Mouse (Mus musculus) spleen, postnatal 14 days (tissue): ENCODE measurements around the gene Nfkb1.

Source experiments
- DNase-seq, 2 experiments: peaks; one replicate each; pipeline ENCODE4 v3.0.0; 2021 to 2022; ENCODE audit warnings: low spot score in 2 of 2

Gene Nfkb1

DNA sequence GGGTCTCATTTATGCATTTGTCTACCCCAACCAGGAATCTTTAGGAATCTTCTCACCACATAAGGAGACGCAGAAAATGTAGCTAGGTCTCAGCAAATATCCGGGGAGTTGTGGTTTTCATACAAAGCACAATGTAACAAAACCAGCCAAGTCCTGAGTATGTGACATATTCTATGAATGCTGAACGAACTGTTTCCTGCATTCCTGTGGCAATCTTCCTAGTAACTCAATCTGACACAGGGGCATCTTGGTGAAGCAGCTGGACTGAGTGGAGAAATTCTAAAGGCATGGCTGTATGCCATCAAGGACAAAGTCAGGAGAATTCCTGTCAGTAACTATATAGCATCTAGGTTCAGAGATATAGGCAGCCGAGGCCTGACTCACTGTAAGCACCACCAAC, 20.5 kb downstream of the Nfkb1 start:
- DNase-seq, result no peak

DNA sequence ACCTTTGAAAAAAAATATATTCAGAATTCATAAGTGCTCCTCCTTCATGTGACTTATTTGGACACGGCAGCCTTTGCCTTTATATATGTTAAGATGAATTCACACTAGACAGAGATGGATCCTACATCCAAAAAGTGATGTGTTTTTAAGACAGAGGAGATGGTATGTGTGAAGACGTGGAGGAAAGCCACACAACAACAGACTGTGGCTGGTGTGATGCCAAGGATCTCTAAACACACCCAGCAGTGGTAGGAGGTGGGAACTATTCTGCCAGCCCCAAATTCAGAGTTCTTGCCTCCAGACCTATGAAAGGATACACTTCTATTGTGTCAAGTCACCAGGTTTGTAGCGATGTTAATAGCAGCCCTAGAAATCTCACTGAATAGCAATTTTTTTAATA, 24.3 kb downstream of the Nfkb1 start:
- DNase-seq, result no peak

DNA sequence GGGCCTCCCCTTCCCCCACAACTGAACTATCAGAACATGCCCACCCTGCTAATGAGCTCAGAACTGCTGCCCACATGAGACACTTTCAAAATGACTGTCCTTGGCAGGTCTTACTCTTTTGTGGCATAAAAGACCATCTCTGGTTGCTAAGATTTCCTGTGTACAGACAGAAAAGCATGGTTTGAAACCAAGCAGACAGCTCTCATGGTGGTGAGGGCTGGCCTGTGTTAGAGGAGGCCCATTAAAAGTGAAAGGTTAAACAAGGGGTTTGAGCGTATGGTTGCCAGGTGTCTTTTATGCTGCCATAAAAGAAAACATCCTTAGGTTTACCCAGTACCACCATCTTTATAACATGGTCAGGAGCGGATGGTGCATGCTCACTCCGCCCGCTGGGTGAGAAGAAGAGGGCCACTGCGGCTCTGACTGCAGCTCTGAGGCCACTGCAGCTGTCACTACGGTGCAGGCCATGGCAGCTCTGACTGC, 25.5 kb downstream of the Nfkb1 start:
- no peak for DNase-seq

DNA sequence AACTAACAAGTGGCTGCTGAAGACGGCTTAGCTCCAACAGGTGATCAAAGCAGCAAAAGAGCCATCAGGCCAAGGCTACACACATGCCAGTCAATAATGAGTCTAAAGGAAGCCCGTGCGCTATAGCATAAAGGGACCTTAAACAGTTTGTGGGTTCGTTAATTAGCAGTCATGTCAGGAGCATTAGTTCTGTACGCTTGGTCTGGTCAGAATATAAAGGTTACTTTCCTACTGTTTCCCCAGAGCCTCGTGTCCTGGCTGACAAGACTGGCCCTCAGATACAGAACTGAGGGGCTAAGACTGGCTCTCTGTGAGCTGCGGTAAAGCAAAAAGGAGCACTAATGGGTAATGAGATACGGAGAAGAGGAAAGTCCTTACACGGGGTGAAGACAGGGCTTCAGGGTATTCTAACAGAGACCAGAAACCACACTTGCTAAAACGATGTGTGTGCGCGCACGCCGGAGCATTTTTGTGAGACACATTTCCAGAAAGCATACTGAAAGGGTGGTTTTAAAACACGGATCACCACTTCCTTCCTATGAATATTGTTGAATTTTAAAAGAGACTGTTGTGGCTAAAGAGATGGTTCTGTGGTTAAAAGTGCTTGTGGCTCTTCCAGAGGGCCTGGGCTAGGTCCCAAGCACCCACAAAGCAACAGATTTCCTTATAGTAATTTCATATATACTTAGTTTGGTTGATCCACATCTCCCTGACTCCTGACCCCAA, 29.0 kb downstream of the Nfkb1 start:
- DNase-seq, result no peak

DNA sequence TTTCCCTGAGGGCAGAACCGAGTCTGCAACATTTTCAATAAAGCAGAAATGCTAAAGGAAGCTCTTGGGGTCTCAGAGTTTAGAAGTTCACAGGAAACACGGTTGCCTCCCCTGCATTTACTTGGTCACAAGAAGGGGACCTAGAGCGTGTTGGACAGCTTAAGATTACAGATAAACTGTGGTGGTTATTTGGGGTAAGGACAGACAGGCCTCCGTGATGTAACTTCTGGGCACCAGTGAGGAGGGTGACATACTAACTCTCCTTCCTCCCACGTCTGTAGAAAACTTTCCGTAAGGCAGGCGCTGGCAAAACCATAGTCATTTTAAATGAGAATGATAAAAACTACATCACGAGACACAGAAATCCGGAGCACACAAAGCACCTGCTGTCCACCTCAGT, 29.6 kb downstream of the Nfkb1 start:
- no peak for DNase-seq

DNA sequence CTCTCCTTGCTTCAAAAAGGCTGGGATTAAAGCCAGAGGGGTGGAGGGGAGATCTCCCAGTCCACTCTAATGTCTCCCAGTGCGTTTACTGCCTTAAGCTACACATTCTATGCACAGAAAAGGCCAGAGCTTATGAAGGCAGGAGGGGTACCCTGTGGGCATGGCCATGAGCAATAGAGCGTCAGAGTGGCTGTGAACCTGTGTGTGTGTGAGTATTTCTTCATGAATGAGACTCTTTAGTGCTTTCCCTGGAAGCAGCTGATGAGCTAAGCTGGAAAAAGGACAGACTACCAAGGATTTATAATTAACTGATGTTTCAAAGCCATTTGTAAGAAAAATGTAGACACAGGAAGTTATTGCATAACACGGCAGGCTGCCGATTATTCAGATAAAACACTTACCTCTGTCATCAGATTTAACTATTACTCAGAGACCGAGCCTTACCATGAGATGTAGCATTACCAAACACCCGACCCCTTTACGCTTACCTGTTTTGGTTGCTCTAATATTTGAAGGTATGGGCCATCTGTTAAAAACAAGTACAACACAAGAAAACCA, 32.7 kb downstream of the Nfkb1 start:
- no peak for DNase-seq

DNA sequence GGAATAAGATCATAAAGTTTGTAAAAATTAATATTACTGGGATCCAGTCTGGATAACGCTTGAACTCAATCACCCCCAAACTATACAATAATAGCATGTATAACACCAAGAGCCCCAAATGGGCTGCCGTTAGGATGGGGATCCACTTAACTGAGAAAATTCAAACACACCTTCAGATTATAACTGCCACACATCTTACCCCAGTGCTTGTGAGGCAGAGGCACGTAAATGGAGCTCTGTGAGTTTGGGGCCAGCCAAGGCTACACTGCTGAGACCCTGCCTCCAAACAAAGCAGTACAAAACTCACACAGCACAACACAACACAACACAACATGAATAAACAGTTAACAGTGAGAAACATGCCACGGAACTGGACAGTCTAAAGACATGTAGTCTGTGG, 35.2 kb downstream of the Nfkb1 start:
- DNase-seq, result no peak

DNA sequence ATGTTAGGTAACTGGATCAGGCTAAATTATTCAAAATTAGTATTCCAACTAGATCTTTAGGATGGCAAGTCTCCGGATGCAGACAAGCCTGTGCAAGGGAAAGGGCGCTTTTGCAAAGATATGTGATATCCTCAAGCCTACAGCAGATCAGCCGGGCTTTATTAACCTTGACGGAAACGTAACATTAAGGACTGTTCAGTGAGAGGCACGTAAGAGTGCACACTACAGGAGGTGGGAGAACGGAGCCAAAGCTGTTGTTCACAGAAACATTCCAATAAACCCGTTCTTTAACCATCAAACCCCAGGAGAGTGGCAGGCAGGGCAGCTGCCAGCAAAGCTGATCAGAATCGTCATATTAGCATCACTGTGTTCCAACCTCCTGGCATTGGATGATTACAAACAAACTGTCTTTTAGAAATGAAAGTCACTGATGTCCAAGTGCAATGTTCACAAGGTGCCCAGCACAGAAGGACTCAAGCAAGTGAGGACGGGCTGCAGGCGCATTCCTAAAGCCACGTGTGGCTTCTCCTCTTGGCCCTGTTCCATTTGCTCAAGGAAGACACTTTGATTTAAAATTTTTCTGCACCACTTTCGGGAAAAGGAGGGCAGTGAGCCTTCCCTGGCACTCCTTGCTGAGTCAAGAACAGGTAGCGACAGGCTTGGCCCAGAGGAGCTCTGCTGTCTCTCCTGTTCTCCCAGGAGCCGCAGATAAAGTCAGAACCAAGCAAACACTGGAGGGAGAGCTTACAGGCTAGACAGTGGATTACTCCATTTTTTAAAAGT, 40.4 kb downstream of the Nfkb1 start:
- no peak for DNase-seq

DNA sequence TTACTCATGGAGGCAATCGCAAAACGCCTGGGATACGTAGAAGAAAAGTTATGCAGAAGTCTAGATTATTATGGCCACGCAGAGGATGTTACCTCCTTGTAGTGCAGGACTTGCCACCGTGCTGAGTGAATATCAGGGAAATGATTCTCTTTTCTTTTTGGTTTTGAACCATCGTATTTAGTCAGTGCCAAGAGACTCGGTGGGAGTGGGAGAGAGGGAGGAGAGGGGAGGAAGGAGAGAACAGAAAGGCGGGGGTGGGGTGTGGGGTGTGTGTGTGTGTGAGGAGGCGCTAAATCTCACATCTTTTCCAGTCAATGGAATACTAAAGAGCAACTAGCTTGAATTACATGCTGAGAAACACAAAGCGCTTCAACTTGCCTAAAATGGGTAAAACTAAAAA, 41.5 kb downstream of the Nfkb1 start:
- no peak for DNase-seq

DNA sequence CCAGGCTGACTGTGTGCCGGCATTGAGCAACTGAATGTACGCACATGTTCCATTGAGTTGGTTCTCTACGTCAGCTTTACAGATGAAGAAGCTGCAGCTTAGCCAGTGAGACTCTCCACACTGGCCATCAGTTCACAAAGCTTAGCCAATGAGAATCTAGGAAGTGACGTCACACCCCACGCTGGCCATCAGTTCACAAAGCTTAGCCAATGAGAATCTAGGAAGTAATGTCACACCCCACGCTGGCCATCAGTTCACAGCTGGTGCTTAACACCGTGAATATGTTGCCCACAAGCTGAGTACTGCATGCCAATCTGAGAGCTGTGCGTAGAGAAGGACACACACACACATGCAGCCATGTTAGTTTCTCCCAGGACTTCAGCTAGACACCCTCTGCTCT, 42.8 kb downstream of the Nfkb1 start:
- no peak for DNase-seq

DNA sequence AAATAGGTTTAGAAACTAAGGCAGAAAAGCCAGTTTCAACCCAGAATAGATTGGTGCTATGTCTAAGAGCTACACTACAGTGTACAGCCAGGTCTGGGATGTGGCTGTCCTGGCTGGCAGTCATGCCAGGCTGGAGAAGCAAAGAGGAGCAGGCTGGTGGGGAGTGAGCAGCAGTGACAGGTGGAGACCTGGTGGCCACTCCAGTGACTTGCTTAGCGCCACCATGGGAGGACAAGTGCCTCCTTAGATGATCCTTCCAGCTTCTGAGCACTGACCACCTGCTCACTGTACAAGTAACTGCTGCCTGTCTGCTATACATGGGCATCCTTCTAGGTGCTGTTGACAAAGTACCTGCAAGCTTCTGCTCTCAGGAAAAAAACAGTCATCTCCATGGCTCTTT, 44.7 kb downstream of the Nfkb1 start:
- no peak for DNase-seq

DNA sequence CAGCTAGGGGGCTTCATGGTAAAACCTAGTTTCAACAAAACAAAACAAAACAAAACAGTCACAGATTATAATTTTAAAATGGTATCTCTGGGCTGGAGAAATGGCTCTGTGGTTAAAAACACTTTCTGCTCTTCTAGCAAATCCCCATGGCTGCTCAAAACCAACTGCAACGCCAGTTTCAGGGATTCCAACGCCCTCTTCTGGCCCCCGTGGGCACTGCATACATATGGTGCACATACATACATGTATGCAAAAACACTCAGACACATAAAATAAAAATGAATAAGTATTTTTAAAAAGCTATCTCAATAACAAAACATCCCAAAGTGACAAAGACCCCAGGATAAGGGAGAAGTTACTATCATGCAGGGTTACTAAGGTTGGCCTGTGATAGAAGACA, 46.4 kb downstream of the Nfkb1 start:
- no peak for DNase-seq

DNA sequence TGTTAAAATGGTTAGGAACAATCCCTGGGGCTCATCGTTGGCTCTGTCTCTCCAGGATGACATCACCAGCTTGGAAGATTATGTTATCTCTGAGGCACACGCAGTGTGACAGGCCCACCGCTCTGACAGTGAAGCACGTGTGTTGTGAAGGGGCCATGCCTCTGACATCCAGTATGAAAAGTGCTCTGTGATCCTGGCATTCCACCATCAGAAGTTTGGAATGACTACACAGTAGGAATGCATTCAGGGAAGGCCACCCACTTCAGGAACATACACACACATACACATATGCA, 49.8 kb downstream of the Nfkb1 start:
- no peak for DNase-seq

DNA sequence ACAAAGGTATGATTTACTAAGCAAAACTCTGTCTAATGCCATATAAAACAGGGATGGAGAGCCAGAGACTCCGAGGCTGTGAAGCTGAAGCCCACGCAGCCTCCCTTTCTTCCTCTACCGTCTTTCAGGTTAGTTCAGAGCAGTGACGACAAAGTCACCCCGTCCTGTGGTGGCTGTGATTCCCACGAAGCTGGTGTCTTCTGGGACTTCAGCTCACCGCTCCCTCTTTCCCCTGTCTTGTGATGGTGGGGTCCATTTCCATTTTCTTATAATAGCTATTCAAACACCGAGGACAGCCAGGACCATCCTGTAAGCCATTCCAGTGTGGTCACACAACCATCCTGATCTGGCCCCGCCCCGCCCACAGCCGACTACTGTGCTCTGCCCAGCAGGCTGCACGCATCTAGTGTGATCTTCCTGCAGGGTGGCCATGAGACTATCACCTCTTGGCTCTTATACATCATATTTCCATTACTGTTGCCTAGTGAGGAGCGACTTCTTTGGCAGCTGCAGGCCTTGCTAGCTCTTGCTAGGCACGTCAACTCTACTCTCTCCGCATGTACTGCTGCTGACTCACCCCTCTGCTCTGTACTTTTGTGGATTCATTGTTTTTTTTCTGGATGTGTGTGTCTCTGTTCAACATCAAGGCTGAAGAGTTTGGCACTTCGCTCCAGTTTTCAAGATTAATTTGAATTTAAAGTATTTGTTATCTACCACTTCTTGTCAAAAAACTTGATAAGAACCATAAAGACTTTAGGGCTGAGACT, 50.3 kb downstream of the Nfkb1 start:
- no peak for DNase-seq

DNA sequence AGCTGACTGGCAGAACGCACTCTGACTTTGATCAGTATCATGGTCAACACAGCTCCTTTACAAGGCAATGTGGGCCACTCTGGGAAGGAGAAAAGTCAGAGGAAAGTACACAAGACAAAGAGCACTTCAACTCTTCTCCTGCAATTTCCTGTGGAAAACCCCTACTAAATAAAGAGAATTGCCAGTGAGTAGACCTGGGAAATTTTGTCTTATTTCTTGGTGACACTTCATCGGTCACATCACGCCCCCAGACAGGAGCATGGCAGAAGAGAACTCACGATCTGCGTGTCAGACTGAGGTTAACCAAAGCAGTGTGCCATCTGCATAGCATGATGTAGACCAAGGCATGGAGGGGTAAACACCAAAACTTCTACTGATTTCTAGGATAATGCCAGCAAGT, 51.1 kb downstream of the Nfkb1 start:
- no peak for DNase-seq

DNA sequence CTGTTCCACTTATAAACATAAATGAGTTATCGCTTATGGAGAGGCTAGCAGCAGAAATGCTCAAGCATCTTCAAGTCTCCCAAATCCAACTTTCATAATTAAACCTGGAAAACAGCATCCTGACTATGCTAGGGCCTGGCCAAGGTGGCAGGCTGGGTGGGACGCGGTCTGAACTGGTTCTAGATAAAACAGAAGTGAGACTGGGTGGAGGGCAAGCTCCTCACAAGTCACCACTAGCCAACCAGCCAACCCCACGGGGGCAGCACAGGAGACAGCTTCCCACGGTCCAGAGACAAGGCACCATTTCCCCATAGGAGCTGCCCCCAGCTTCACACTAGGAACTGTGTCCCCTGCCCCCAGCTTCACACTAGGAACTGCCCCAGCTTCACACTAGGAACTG, 53.8 kb downstream of the Nfkb1 start:
- DNase-seq, result no peak

DNA sequence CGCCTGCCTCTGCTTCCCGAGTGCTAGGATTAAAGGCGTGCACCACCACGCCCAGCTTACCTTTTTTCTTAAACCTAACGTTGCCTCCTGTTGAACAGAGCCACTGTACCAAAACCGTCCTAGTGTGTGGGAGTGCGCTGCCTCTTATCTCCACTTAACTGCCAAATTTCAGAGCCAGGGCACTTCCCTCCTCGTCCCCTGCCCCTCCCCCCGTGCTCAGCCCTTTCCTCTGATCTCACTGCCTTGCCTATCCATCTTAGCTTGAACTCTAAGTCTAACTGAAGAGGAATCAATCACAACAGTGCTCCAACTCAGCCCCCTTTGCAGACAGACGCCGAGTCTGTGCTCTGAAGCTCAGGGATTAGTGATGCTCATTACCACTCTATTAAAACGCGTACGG, 54.9 kb downstream of the Nfkb1 start:
- DNase-seq, result no peak

DNA sequence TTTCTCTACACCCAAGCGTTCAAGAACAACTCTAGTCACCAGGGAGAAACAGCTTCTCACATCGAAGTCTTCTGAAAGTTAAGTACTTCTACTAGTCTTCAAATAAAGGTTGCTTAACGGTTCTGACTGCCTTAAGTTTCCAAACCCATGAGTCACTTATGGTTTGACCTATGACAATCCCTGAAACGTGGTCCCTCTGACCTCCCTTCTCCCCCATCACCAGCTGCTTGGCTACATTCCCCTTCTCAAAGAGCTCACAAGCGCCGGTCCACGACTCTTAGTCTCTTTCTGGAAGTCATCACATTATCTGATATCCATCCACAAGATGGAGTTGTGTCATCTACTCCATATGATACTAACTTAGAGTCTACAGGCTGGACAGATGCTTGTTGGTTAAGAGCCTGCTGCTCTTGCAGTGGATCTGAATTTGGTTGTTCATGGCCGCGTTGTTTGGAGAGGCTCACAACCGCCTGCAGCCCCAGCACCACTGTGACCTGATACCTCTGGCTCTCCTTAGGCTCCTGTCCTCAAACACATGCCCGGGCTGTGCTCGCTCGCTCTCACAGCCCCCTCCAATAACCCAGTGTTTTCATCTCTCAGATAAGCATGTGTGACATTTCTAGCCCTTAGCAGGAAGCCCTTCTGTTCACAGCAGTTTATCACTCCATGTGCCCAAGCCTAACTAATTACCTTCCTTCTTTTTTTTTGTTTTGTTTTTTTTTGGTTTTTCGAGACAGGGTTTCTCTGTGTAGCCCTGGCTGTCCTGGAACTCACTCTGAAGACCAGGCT, 55.5 kb downstream of the Nfkb1 start:
- no peak for DNase-seq

DNA sequence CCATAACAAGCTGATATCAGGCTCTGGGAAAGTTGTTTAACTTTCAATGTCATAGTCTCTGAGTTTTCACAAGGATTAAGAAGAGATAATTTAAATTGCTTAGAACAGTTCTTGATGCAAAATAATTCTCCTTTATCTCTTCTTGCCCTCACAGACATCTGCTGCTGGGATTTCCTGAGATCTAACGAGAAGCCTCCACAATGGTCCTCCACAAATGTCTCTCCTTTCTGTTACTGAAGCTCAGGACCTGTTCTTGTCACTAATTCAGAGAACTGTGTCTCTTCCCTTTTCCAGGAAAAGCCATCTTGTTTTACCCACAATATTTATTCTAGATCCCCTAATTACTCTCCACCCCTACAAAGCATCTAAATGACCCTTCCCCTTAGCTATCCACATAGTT, 56.3 kb downstream of the Nfkb1 start:
- no peak for DNase-seq

DNA sequence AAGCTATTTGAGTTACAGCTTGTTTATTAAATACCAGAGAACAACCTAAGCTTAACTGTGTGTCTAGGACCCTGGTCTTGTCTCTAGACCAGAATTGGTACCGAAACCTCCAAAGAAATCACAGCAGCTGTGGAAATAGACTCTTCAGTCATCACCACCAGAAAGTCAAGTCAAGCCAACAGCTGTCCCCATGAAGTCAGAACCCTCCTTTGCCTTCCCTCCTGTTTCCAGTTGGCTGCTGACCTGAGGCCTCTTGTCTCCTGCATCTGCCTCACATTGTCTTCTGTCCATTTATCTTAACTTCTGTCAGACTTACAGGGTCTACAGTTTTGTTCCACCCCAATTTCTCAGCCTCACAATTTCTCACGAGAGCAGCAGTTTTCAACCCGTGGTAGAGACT, 57.1 kb downstream of the Nfkb1 start:
- DNase-seq, result no peak

DNA sequence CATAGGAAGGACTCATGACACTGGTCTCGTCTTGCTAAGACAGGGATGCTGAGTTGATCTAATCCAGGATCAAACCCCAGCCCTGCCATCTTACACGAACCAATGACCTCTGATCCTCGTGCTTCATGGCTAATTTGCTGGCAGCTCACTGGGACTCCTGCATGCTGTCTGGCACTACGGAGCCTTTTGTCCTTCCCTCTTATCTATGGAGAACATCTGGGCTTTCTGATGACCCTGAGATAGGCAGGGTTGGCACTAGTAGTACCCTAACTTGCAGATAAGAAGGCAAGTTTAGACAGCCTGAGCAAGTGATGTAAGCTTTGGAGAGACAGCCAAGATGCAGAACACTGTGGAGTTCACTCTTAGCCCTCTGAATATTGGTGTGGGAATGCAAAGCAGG, 59.5 kb downstream of the Nfkb1 start:
- DNase-seq, result no peak

DNA sequence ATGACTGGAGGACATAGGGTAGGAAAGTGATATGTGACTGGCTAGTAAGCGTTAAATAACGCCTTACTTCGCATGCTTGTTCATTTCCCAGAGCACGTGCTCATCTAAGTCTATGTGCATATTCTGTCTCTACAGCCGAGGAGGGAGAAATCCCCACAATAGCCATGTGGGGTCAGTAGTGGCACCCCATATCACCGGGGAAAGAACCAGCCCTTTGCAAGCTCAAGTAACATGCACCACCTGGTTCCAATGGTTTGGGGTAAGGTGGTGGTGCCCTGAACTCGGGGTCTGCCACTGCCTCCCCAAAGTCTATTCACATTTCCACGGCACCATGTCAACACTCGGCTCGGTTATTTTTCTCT, 60.3 kb downstream of the Nfkb1 start:
- no peak for DNase-seq
